Mouse (Mus musculus) megakaryocyte, embryonic 14.5 days (primary cell): ENCODE data around the gene Gdpd4.

Source experiments
- FLI1 ChIP-seq: IDR thresholded peaks from 2 replicates; pipeline ENCODE4 v1.6.1; 2012; ENCODE audit warnings: low read length, inconsistent platforms, mixed read lengths
- GATA1 ChIP-seq: IDR thresholded peaks from 3 replicates; pipeline ENCODE4 v1.6.1; 2012; ENCODE audit warnings: mixed read lengths, low read length, inconsistent platforms, borderline replicate concordance

DNA sequence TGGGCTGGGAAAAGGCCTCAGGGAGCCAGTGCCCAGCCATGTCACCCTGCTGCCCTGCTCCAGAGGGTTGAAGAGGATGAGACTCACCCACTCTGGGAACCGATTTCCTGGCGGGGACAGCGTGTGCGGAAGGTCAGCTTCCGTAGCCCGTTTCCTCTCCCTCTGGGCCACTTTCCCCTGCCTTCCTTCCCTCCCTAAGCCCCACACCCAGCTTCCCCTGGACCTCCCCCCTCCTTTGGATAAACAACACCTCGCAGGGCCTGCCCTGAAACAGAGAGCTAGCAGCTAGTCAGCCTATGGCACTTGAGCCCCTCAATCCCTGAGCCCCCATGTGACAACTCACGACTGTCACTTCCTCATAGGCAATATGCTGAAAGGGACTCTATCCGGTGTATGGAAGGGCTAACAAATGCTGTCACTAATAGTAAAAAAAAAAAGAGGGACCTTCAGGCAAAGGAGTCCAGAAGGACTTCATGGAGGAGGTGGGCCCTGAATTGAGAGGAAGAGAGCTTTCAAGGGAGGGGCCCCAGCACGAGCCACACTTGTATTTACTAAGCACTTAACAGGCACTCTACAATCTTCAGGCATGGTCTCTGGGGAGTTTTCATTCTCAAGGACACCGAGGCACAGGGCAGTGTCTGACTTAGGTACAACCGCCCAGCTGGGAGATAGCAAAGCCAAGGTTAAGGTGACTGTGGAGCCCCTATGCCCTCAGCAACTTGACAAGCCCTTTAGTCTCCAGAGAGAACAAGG is 165.0 kb downstream of the Gdpd4 start:
- TF ChIP-seq GATA1, result no peak
- no peak for TF ChIP-seq FLI1
